Mouse (Mus musculus) heart, adult 9 months (tissue): Measurements from ENCODE around the gene Pbx3.

Experiments
- DNase-seq, 2 experiments: peaks; one replicate each; pipeline ENCODE4 v3.0.0; 2022; ENCODE audit warnings: low spot score in 2 of 2

Gene Pbx3

GRCm38 (mm10) chr2:34289726-34290125 is 83.2 kb downstream of the Pbx3 start:
- no peak for DNase-seq

GRCm38 (mm10) chr2:34284239-34284638 is 88.7 kb downstream of the Pbx3 start:
- no peak for DNase-seq

GRCm38 (mm10) chr2:34280996-34281395 is 91.9 kb downstream of the Pbx3 start:
- DNase-seq = no peak

- no peak for DNase-seq
These were observed 93.2 kb downstream of the Pbx3 start for GRCm38 (mm10) chr2:34279726-34280125.

GRCm38 (mm10) chr2:34275630-34276193 is 97.2 kb downstream of the Pbx3 start:
- no peak for DNase-seq

- no peak for DNase-seq
These were observed 110.9 kb downstream of the Pbx3 start for GRCm38 (mm10) chr2:34262046-34262445.

- no peak for DNase-seq
These were observed 112.3 kb downstream of the Pbx3 start for GRCm38 (mm10) chr2:34260653-34261076.

GRCm38 (mm10) chr2:34258256-34258655 is 114.7 kb downstream of the Pbx3 start:
- DNase-seq = no peak

- DNase-seq = no peak
These were observed 115.3 kb downstream of the Pbx3 start for GRCm38 (mm10) chr2:34257611-34258010.

GRCm38 (mm10) chr2:34256000-34256553 is 116.9 kb downstream of the Pbx3 start:
- DNase-seq = no peak

GRCm38 (mm10) chr2:34253627-34254026 is 119.3 kb downstream of the Pbx3 start:
- DNase-seq = no peak

- DNase-seq = no peak
These were observed 119.8 kb downstream of the Pbx3 start for GRCm38 (mm10) chr2:34253111-34253510.

- no peak for DNase-seq
These were observed 120.7 kb downstream of the Pbx3 start for GRCm38 (mm10) chr2:34252286-34252685.

GRCm38 (mm10) chr2:34249961-34250658 is 122.8 kb downstream of the Pbx3 start:
- no peak for DNase-seq

- DNase-seq = peak; percentile 19 to 30
These were observed 123.6 kb downstream of the Pbx3 start for GRCm38 (mm10) chr2:34249141-34249960.

- no peak for DNase-seq
These were observed 132.1 kb downstream of the Pbx3 start for GRCm38 (mm10) chr2:34240885-34241284.

- DNase-seq = no peak
These were observed 133.6 kb downstream of the Pbx3 start for GRCm38 (mm10) chr2:34239315-34239858.

GRCm38 (mm10) chr2:34235467-34236075 is 137.4 kb downstream of the Pbx3 start:
- no peak for DNase-seq

- no peak for DNase-seq
These were observed 138.7 kb downstream of the Pbx3 start for GRCm38 (mm10) chr2:34234274-34234673.

- no peak for DNase-seq
These were observed 139.7 kb downstream of the Pbx3 start for GRCm38 (mm10) chr2:34233271-34233670.

- DNase-seq = no peak
These were observed 145.3 kb downstream of the Pbx3 start for GRCm38 (mm10) chr2:34227688-34228087.

GRCm38 (mm10) chr2:34225470-34225869 is 147.5 kb downstream of the Pbx3 start:
- DNase-seq = no peak
